Mouse (Mus musculus): ENCODE measurements around the gene Pigh. TPM values are rescaled to one million over a fixed set of nuclear protein-coding genes. Genes with fewer than 3 reads are reported as not detected.

Pigh gene
- polyA plus RNA-seq, 1 experiment from 2014 or later: 36.6 TPM

- H3K4me1 ChIP-seq (ENCODE audit: insufficient read depth, low read length): no peaks in the 10 kb centered on the region
- H3K27me3 ChIP-seq (ENCODE audit: insufficient read depth, low read length): no peaks in the 10 kb centered on the region
- no peak overlapping the region for H3K9ac ChIP-seq (replicated peaks; ENCODE audit: low read length)
- WGBS: 77% methylated on average over 3 of the region's 3 CpGs
- no peak overlapping the region for H3K27ac ChIP-seq (ENCODE audit: low read length)
- no peak overlapping the region for H3K4me3 ChIP-seq (ENCODE audit: low read length)
- ATAC-seq (ENCODE audit: low FRiP score, low TSS enrichment): no peak
- H3K4me2 ChIP-seq (replicated peaks; ENCODE audit: low read depth, low read length): no peak overlapping the region
- H3K36me3 ChIP-seq (ENCODE audit: insufficient read depth, low read length): peaks cover 15% of the 10 kb centered on the region
- no peaks in the 10 kb centered on the region for H3K9me3 ChIP-seq (ENCODE audit: low read length)
Measured at GRCm38 (mm10) chr12:79050545-79051212, 38.8 kb downstream of the Pigh start.

- Histone ChIP-seq H3K27me3 (ENCODE audit: insufficient read depth, low read length) (no peaks in the 10 kb centered on the region), H3K27ac (ENCODE audit: low read length) (no peak overlapping the region), H3K9me3 (ENCODE audit: low read length) (no peaks in the 10 kb centered on the region), H3K4me3 (ENCODE audit: low read length) (no peak overlapping the region), H3K4me2 (replicated peaks; ENCODE audit: low read depth, low read length) (no peak overlapping the region), H3K9ac (replicated peaks; ENCODE audit: low read length) (no peak overlapping the region), H3K36me3 (ENCODE audit: insufficient read depth, low read length) (peaks cover 20% of the 10 kb centered on the region), H3K4me1 (ENCODE audit: insufficient read depth, low read length) (no peaks in the 10 kb centered on the region)
- no peak for ATAC-seq (ENCODE audit: low FRiP score, low TSS enrichment)
- WGBS: 71% methylated on average over 2 of the region's 2 CpGs
Measured at GRCm38 (mm10) chr12:79049807-79050206, 39.6 kb downstream of the Pigh start.

DNA sequence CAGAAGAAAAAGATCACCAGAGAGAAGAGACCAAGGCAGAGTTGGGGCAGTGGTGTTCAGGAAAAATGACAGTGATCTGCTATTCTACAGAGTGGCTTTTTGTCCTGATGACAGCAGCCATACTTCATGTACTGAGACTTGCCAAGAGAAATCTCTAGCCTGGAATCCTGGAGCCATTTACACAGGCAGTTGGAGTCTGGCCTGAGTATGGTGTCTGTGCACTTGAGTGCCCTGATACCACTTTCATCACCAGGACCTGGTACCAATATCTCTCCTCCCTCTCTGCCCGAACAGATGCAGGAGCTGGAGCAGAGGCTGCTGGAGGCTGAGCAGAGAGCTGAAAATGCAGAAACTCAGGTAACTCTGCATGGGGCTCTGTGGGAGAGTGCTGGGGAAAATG, 40.6 kb downstream of the Pigh start:
- peaks cover 19% of the 10 kb centered on the region for H3K36me3 ChIP-seq (ENCODE audit: insufficient read depth, low read length)
- H3K4me3 ChIP-seq (ENCODE audit: low read length): no peak overlapping the region
- H3K9me3 ChIP-seq (ENCODE audit: low read length): no peaks in the 10 kb centered on the region
- H3K4me1 ChIP-seq (ENCODE audit: insufficient read depth, low read length): no peaks in the 10 kb centered on the region
- no peak overlapping the region for H3K27ac ChIP-seq (ENCODE audit: low read length)
- WGBS: 93% methylated on average over 1 of the region's 1 CpGs
- H3K27me3 ChIP-seq (ENCODE audit: insufficient read depth, low read length): no peaks in the 10 kb centered on the region
- H3K4me2 ChIP-seq (replicated peaks; ENCODE audit: low read depth, low read length): no peak overlapping the region
- no peak overlapping the region for H3K9ac ChIP-seq (replicated peaks; ENCODE audit: low read length)
- ATAC-seq (ENCODE audit: low FRiP score, low TSS enrichment): no peak

DNA sequence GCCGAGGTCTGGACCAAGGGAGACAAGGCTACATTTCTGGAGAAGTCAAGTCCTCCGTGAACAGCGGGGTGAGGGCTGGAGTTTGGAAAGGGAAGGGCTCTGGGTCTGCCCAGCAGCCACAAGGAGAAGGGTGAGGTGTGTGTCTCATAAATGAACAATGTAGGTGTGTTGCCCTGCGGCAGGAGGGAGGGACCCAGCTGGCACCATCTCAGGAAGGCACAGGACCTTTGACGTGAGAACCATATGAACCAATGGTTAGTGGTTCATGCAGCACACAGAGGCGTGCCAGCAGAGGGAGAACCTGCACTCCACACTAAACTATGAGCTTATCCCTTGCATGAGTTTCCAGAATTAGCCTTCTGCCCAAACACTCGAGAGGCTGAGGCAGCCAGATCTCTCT, 42.2 kb downstream of the Pigh start:
- no peak overlapping the region for H3K4me2 ChIP-seq (replicated peaks; ENCODE audit: low read depth, low read length)
- no peak overlapping the region for H3K9ac ChIP-seq (replicated peaks; ENCODE audit: low read length)
- 92% methylated on average over 7 of the region's 7 CpGs for WGBS
- no peaks in the 10 kb centered on the region for H3K9me3 ChIP-seq (ENCODE audit: low read length)
- no peak for ATAC-seq (ENCODE audit: low FRiP score, low TSS enrichment)
- no peak overlapping the region for H3K27ac ChIP-seq (ENCODE audit: low read length)
- H3K27me3 ChIP-seq (ENCODE audit: insufficient read depth, low read length): no peaks in the 10 kb centered on the region
- H3K36me3 ChIP-seq (ENCODE audit: insufficient read depth, low read length): peaks cover 13% of the 10 kb centered on the region; the same call in 1 of the 2 replicates
- H3K4me1 ChIP-seq (ENCODE audit: insufficient read depth, low read length): no peaks in the 10 kb centered on the region
- H3K4me3 ChIP-seq (ENCODE audit: low read length): no peak overlapping the region

GRCm38 (mm10) chr12:79046171-79046570, 43.3 kb downstream of the Pigh start:
- H3K4me2 ChIP-seq (replicated peaks; ENCODE audit: low read depth, low read length): no peak overlapping the region
- H3K36me3 ChIP-seq (ENCODE audit: insufficient read depth, low read length): peaks cover 13% of the 10 kb centered on the region; the same call in 1 of the 2 replicates
- H3K4me1 ChIP-seq (ENCODE audit: insufficient read depth, low read length): no peaks in the 10 kb centered on the region
- no peak for ATAC-seq (ENCODE audit: low FRiP score, low TSS enrichment)
- no peak overlapping the region for H3K27ac ChIP-seq (ENCODE audit: low read length)
- no peak overlapping the region for H3K4me3 ChIP-seq (ENCODE audit: low read length)
- H3K9me3 ChIP-seq (ENCODE audit: low read length): no peaks in the 10 kb centered on the region
- 70% methylated on average over 6 of the region's 6 CpGs for WGBS
- H3K9ac ChIP-seq (replicated peaks; ENCODE audit: low read length): no peak overlapping the region
- no peaks in the 10 kb centered on the region for H3K27me3 ChIP-seq (ENCODE audit: insufficient read depth, low read length)

DNA sequence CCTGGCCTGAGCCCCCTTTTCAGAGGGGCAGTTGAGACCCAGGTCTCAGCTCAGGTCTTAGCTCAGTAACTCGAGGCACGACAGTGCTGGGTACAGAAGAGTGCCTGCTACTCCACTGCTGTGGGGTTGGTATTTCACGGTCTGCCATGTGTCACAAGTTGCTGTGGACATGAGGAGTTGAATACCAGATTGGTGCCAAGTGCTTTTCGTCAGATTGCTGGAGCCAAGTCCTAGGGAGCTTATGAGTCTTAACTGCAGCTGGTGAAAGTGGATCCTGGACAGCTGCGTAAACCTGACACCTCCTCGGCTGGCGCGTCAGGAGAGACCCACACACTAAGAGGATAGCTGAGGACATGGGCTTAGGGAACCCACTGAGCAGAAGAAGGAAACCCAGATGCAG, 44.8 kb downstream of the Pigh start:
- Histone ChIP-seq H3K36me3 (ENCODE audit: insufficient read depth, low read length) (peaks cover 13% of the 10 kb centered on the region; the same call in 1 of the 2 replicates), H3K9ac (replicated peaks; ENCODE audit: low read length) (no peak overlapping the region), H3K27me3 (ENCODE audit: insufficient read depth, low read length) (no peaks in the 10 kb centered on the region), H3K27ac (ENCODE audit: low read length) (no peak overlapping the region), H3K4me3 (ENCODE audit: low read length) (no peak overlapping the region), H3K4me2 (replicated peaks; ENCODE audit: low read depth, low read length) (no peak overlapping the region), H3K4me1 (ENCODE audit: insufficient read depth, low read length) (no peaks in the 10 kb centered on the region), H3K9me3 (ENCODE audit: low read length) (no peaks in the 10 kb centered on the region)
- ATAC-seq (ENCODE audit: low FRiP score, low TSS enrichment): peak; percentile 64
- WGBS: 38% methylated on average over 8 of the region's 8 CpGs

DNA sequence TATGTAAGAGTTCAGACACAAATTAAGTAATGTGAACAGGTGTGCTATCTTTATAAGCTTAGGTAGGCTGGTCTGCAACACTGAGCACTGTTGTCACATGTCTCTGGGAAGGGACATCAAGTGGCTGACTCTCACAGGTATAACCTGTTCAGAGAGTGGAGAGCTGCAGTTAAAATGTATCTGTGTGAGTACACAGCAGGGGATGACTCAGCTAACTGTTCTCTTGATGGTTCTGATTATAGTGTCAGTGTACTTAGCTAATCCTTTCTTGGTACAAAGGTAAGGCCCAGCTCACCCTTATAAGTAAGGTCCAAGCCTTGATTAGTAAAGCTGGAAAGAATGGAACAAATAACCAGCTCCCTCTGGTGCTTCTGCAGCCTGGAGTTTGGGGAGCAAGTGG, 48.0 kb downstream of the Pigh start:
- Histone ChIP-seq H3K27me3 (ENCODE audit: insufficient read depth, low read length) (no peaks in the 10 kb centered on the region), H3K4me3 (ENCODE audit: low read length) (no peak overlapping the region), H3K9ac (replicated peaks; ENCODE audit: low read length) (no peak overlapping the region), H3K36me3 (ENCODE audit: insufficient read depth, low read length) (peaks cover 13% of the 10 kb centered on the region; the same call in 1 of the 2 replicates), H3K4me2 (replicated peaks; ENCODE audit: low read depth, low read length) (no peak overlapping the region), H3K4me1 (ENCODE audit: insufficient read depth, low read length) (no peaks in the 10 kb centered on the region), H3K27ac (ENCODE audit: low read length) (no peak overlapping the region), H3K9me3 (ENCODE audit: low read length) (no peaks in the 10 kb centered on the region)
- no peak for ATAC-seq (ENCODE audit: low FRiP score, low TSS enrichment)

- Histone ChIP-seq H3K4me2 (replicated peaks; ENCODE audit: low read depth, low read length) (no peak overlapping the region), H3K4me1 (ENCODE audit: insufficient read depth, low read length) (no peaks in the 10 kb centered on the region), H3K27me3 (ENCODE audit: insufficient read depth, low read length) (no peaks in the 10 kb centered on the region), H3K4me3 (ENCODE audit: low read length) (no peak overlapping the region), H3K9me3 (ENCODE audit: low read length) (no peaks in the 10 kb centered on the region), H3K27ac (ENCODE audit: low read length) (no peak overlapping the region), H3K36me3 (ENCODE audit: insufficient read depth, low read length) (peaks cover 7% of the 10 kb centered on the region; the same call in 1 of the 2 replicates), H3K9ac (replicated peaks; ENCODE audit: low read length) (no peak overlapping the region)
- no peak for ATAC-seq (ENCODE audit: low FRiP score, low TSS enrichment)
- 90% methylated on average over 11 of the region's 11 CpGs for WGBS
Measured at GRCm38 (mm10) chr12:79040201-79040827, 49.1 kb downstream of the Pigh start.

DNA sequence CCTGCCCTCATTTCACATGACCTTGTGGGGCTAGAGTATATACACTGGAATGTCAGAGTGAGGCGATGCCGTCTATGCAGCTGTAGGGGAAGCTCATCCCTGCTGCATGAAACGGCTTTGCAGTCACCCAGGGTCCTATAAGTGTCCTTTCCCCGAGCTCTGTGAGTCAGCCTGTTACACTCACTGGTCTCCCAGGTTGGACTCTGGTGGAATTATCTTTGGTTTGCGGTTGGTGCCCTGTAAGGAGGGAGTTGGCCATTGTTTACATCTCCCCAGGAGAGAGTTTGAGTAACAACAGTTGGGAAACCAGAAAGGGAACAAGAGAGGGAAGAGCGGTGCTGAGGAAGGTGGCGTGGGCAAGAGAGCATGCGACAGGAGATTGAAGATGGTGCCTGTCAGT, 49.7 kb downstream of the Pigh start:
- no peaks in the 10 kb centered on the region for H3K27me3 ChIP-seq (ENCODE audit: insufficient read depth, low read length)
- WGBS: 76% methylated on average over 8 of the region's 8 CpGs
- H3K4me1 ChIP-seq (ENCODE audit: insufficient read depth, low read length): no peaks in the 10 kb centered on the region

DNA sequence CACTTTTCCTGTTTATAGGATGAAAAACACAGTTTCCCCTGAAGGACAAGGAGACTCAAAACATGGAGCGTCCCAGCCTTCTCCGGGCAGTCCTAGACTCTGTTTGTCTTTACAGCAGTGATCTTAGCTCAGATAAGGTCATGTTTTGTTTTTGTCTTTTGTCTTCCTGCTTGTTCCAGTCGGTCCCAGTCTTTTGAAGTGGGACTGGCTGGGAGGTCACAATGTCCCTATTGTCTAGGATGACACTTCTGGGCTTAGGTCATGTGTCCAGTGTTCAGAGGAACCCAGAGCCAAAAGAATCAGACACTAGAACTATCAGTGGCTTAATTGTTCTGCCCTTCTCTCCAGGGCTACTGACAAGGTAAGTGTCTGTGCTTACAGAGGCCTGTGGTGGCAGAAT, 54.1 kb downstream of the Pigh start:
- H3K4me1 ChIP-seq (ENCODE audit: insufficient read depth, low read length): no peaks in the 10 kb centered on the region
- no peak overlapping the region for H3K9ac ChIP-seq (replicated peaks; ENCODE audit: low read length)
- ATAC-seq (ENCODE audit: low FRiP score, low TSS enrichment): no peak
- H3K4me3 ChIP-seq (ENCODE audit: low read length): no peak overlapping the region
- no peaks in the 10 kb centered on the region for H3K27me3 ChIP-seq (ENCODE audit: insufficient read depth, low read length)
- WGBS: 25% methylated on average over 3 of the region's 3 CpGs
- H3K27ac ChIP-seq (ENCODE audit: low read length): no peak overlapping the region
- H3K9me3 ChIP-seq (ENCODE audit: low read length): no peaks in the 10 kb centered on the region
- H3K4me2 ChIP-seq (replicated peaks; ENCODE audit: low read depth, low read length): no peak overlapping the region
- no peaks in the 10 kb centered on the region for H3K36me3 ChIP-seq (ENCODE audit: insufficient read depth, low read length)

More for the DNA sequence above, 49.7 kb downstream of the Pigh start:
- no peak overlapping the region for H3K9ac ChIP-seq (replicated peaks; ENCODE audit: low read length)
- ATAC-seq (ENCODE audit: low FRiP score, low TSS enrichment): no peak
- no peaks in the 10 kb centered on the region for H3K9me3 ChIP-seq (ENCODE audit: low read length)
- H3K27ac ChIP-seq (ENCODE audit: low read length): no peak overlapping the region
- no peak overlapping the region for H3K4me3 ChIP-seq (ENCODE audit: low read length)
- H3K4me2 ChIP-seq (replicated peaks; ENCODE audit: low read depth, low read length): no peak overlapping the region
- peaks cover 3% of the 10 kb centered on the region; the same call in 1 of the 2 replicates for H3K36me3 ChIP-seq (ENCODE audit: insufficient read depth, low read length)
